Mouse (Mus musculus) testis, adult 2 months (tissue): Measurements from ENCODE around the gene Nudt4.
A peak's percentile ranks its signal among the peaks of the same experiment; 100 is the strongest.

ENCODE experiments used
- CTCF ChIP-seq: fragments of 200-500 bp; IDR thresholded peaks from 2 replicates; pipeline ENCODE4 v1.5.1; 2012; ENCODE audit warnings: low read depth, mild to moderate bottlenecking, inconsistent platforms, low read length, moderate library complexity; ENCODE audit not compliant: control insufficient read depth, insufficient read depth, insufficient replicate concordance
- POLR2A ChIP-seq: fragments of 200-500 bp; IDR thresholded peaks from 2 replicates; pipeline ENCODE4 v1.6.1; 2012; ENCODE audit warnings: low read depth, mild to moderate bottlenecking, inconsistent platforms, low read length, moderate library complexity; ENCODE audit not compliant: control insufficient read depth

DNA sequence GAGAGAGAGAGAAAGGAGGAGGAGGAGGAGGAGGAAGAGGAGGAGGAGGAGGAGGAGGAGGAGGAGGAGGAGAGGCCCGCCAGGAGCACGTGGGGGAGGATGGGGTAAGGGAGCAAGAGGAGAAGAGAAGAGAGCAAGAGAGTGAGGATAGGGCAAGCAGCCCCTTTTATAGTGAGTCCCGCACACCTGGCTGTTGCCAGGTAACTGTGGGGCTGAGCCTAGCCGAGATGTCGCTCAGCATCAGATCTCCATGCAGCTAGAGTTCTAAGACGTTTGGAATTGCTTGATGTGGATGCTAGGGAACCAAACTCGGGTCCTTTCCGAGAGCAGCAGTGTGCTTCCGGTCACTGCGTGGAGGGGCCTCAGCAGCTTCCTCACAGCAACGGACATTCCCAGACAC lies 30.5 kb upstream of the Nudt4 start:
- TF ChIP-seq CTCF (no peak), POLR2A (peak; percentile 19; the same call in 1 of the 2 replicates)
